In genomic region chr5:125339851-125340531, GRCm38 (mm10) we compare ENCODE assay signal across 9 mouse cellular contexts. TPM values are rescaled to one million over a fixed set of nuclear protein-coding genes. Genes with fewer than 3 reads are reported as not detected.
DNase-seq lines count a peak whose midpoint lies in the region; ATAC-seq and TF ChIP-seq lines count a peak whose summit lies in the region.
"Had no signal": no experiment of that assay in that cellular context is flagged by ENCODE, and none has a peak within 500 bp of the region (broad histone marks: within the 10 kb centered on the region; RNA-seq: fewer than 3 reads in every experiment).

No protein-coding gene starts in this region.

- TF ChIP-seq POLR2A in cortical plate, adult 2 months (IDR thresholded peaks at IDR 0.05; ENCODE audit: extremely low read depth, insufficient read depth, low read length), result no peak

- no peak for TF ChIP-seq CTCF in cortical plate, adult 2 months (IDR thresholded peaks at IDR 0.05; ENCODE audit: extremely low read depth, insufficient read depth, low read length)

- WGBS in heart, embryonic 11.5 days (ENCODE audit: insufficient replicate concordance), result 2% methylated on average over 25 of the region's 25 CpGs
- WGBS in stomach, embryonic 15.5 days, result 7% methylated on average over 25 of the region's 25 CpGs

- no peaks in the 10 kb centered on the region for H3K9me3 ChIP-seq in heart, embryonic 11.5 days (replicated peaks; ENCODE audit: control insufficient read depth, low read length)
- no peaks in the 10 kb centered on the region for H3K9me3 ChIP-seq in stomach, embryonic 15.5 days

- peak overlapping the region; percentile 85 for H3K9ac ChIP-seq in heart, embryonic 11.5 days (ENCODE audit: low read depth, low read length)
- peak overlapping the region; percentile 73 for H3K9ac ChIP-seq in stomach, embryonic 15.5 days

- ATAC-seq in heart, embryonic 11.5 days (replicated peaks; ENCODE audit: insufficient number of reproducible peaks, low FRiP score, low TSS enrichment), result no peak
- ATAC-seq in stomach, embryonic 15.5 days (ENCODE audit: insufficient read depth, low FRiP score, low read depth), result 0 out of 2 replicates have a peak, but pooled peaks have one; percentile 5

- no peaks in the 10 kb centered on the region for H3K27me3 ChIP-seq in heart, embryonic 11.5 days (ENCODE audit: control insufficient read depth, insufficient read depth, low read length)
- no peaks in the 10 kb centered on the region for H3K27me3 ChIP-seq in stomach, embryonic 15.5 days (replicated peaks)
- H3K27me3 ChIP-seq: Patski had no signal

- no peaks in the 10 kb centered on the region for H3K36me3 ChIP-seq in heart, embryonic 11.5 days (ENCODE audit: control insufficient read depth, insufficient read depth, low read length)
- no peaks in the 10 kb centered on the region for H3K36me3 ChIP-seq in stomach, embryonic 15.5 days

- DNase-seq in kidney, adult 18-20 months, result peak; percentile 26
- no peak for DNase-seq in kidney, adult 9 months
- peak; percentile 36 to 43 for DNase-seq in layer of hippocampus, postnatal 14 days (ENCODE audit: low spot score in 2 of 2)
- peak; percentile 32 to 41 for DNase-seq in lung, postnatal 4 days
- no peak for DNase-seq in gastrocnemius, adult 8-10 months (ENCODE audit: low spot score in 2 of 2)

- peak overlapping the region; percentile 99 for H3K4me2 ChIP-seq in heart, embryonic 11.5 days
- peak overlapping the region; percentile 80 for H3K4me2 ChIP-seq in stomach, embryonic 15.5 days

- H3K4me3 ChIP-seq in cortical plate, adult 2 months (ENCODE audit: insufficient read depth, low read length), result peak overlapping the region; percentile 87
- peak overlapping the region; percentile 91 for H3K4me3 ChIP-seq in heart, embryonic 11.5 days (ENCODE audit: low read depth, low read length)
- H3K4me3 ChIP-seq in stomach, embryonic 15.5 days (replicated peaks), result peak overlapping the region; percentile 94

- H3K4me1 ChIP-seq in cortical plate, adult 2 months (ENCODE audit: control insufficient read depth, insufficient read depth, low read length), result no peaks in the 10 kb centered on the region
- peaks cover 34% of the 10 kb centered on the region for H3K4me1 ChIP-seq in heart, embryonic 11.5 days (ENCODE audit: control insufficient read depth, insufficient read depth, low read length)
- H3K4me1 ChIP-seq in stomach, embryonic 15.5 days, result peaks cover 30% of the 10 kb centered on the region

- peak overlapping the region; percentile 26 for H3K27ac ChIP-seq in cortical plate, adult 2 months (ENCODE audit: insufficient read depth, low read length)
- peak overlapping the region; percentile 76 for H3K27ac ChIP-seq in heart, embryonic 11.5 days (ENCODE audit: low read depth, low read length)
- H3K27ac ChIP-seq in stomach, embryonic 15.5 days, result peak overlapping the region; percentile 59; the same call in 1 of the 2 replicates

RNA-seq across cellular contexts. Expression of gene Scarb1, which starts 0.9 kb away (rescaled TPM):
- 32.6 and 33.8 TPM in 2 replicates for polyA plus RNA-seq in cortical plate, adult 2 months (2012; rRNA removed)
- 57.1 and 67.0 TPM in 2 replicates for polyA plus RNA-seq in heart, embryonic 11.5 days (2014; fragmentation: Nextera tagmentation; extraction: Ambion mirVana)
- 10 to 100 TPM; 46.1 to 54.3 TPM for total RNA-seq in layer of hippocampus, postnatal 14 days (2021)
- 61.9 and 67.9 TPM in 2 replicates for polyA plus RNA-seq in stomach, embryonic 15.5 days (2015; fragmentation: Nextera tagmentation; extraction: Ambion mirVana)
- 10 to 100 TPM; 11.1 to 19.0 (median 13.3) TPM for total RNA-seq in gastrocnemius, adult 8-10 months (2022)

RNA-seq across cellular contexts. Expression of gene Gm10382, which starts 49.1 kb away (rescaled TPM):
- 0.21 and 0.36 TPM in 2 replicates for polyA plus RNA-seq in cortical plate, adult 2 months (2012; rRNA removed)
- 0.42 TPM in 1 of 2 replicates, not detected in the other for polyA plus RNA-seq in heart, embryonic 11.5 days (2014; fragmentation: Nextera tagmentation; extraction: Ambion mirVana)
- total RNA-seq in layer of hippocampus, postnatal 14 days (2021), result under 1 TPM; 0.28 to 0.52 TPM
- polyA plus RNA-seq in stomach, embryonic 15.5 days (2015; fragmentation: Nextera tagmentation; extraction: Ambion mirVana), result 0.21 and 0.67 TPM in 2 replicates
- total RNA-seq in gastrocnemius, adult 8-10 months (2022), result under 1 TPM in 2 of 4 experiments, not detected in 2; 0.31 to 0.34 TPM

RNA-seq across cellular contexts. Expression of gene Ubc, which starts 50.0 kb away (rescaled TPM):
- 769 and 804 TPM in 2 replicates for polyA plus RNA-seq in cortical plate, adult 2 months (2012; rRNA removed)
- polyA plus RNA-seq in heart, embryonic 11.5 days (2014; fragmentation: Nextera tagmentation; extraction: Ambion mirVana), result 833 and 922 TPM in 2 replicates
- 100 to 1,000 TPM; 755 to 828 TPM for total RNA-seq in layer of hippocampus, postnatal 14 days (2021)
- 893 and 1,069 TPM in 2 replicates for polyA plus RNA-seq in stomach, embryonic 15.5 days (2015; fragmentation: Nextera tagmentation; extraction: Ambion mirVana)
- total RNA-seq in gastrocnemius, adult 8-10 months (2022), result 1,000 to 10,000 TPM; 1,167 to 1,677 (median 1,560) TPM

Comparison
In these comparisons a context has a peak if more than half of its experiments do, and no peak if none do; other contexts are left out.
1. DNase-seq: peak in kidney, adult 18-20 months (single experiment), layer of hippocampus, postnatal 14 days (2 of 2) and lung, postnatal 4 days (2 of 2); none in kidney, adult 9 months (single experiment) and gastrocnemius, adult 8-10 months (0 of 2).
2. H3K27ac ChIP-seq: peak in every context shown above with its lines; median percentile 76 in heart, embryonic 11.5 days; 59 in stomach, embryonic 15.5 days; 26 in cortical plate, adult 2 months.
3. Peak in every context shown above with its lines, with median percentiles within 50 percentile points of each other: H3K4me3 ChIP-seq.